Mouse (Mus musculus) neural tube, embryonic 12.5 days (tissue): ENCODE measurements around the gene Gpr157. TPM values are rescaled to one million over a fixed set of nuclear protein-coding genes. Genes with fewer than 3 reads are reported as not detected.

ENCODE experiments used
- ATAC-seq: fragments of 200-750 bp; cut with Nextera tagmentation; 2 replicates; pipeline ENCODE4 v1.8.0; 2017; ENCODE audit warnings: low read depth, mild to moderate bottlenecking, moderate TSS enrichment, moderate library complexity; ENCODE audit not compliant: low FRiP score
- H3K27ac ChIP-seq: fragments of 300-500 bp; sonication (generic); 2 replicates; pipeline ENCODE4 v1.5.1; 2016
- H3K27me3 ChIP-seq: fragments of 300-500 bp; sonication (generic); replicated peaks from 2 replicates; pipeline ENCODE4 v1.6.1; 2016; ENCODE audit warnings: mild to moderate bottlenecking
- H3K36me3 ChIP-seq: fragments of 300-500 bp; sonication (generic); 2 replicates; pipeline ENCODE4 v1.6.1; 2016; ENCODE audit warnings: mild to moderate bottlenecking
- H3K4me1 ChIP-seq: fragments of 300-500 bp; sonication (generic); 2 replicates; pipeline ENCODE4 v1.6.1; 2016
- H3K4me2 ChIP-seq: fragments of 300-500 bp; sonication (generic); replicated peaks from 2 replicates; pipeline ENCODE4 v1.6.1; 2016; ENCODE audit warnings: mild to moderate bottlenecking
- H3K4me3 ChIP-seq: fragments of 300-500 bp; sonication (generic); 2 replicates; pipeline ENCODE4 v1.5.1; 2016
- H3K9ac ChIP-seq: fragments of 300-500 bp; sonication (generic); 2 replicates; pipeline ENCODE4 v1.6.1; 2016; ENCODE audit warnings: mild to moderate bottlenecking
- H3K9me3 ChIP-seq: fragments of 300-500 bp; sonication (generic); 2 replicates; pipeline ENCODE4 v1.6.1; 2016; ENCODE audit warnings: mild to moderate bottlenecking
- WGBS: fragments of 180-500 bp; shearing (Covaris S2); methylation state at CpG from one replicate; pipeline ENCODE4 v1.1.7; 2016; 5-methylcytosine and 5-hydroxymethylcytosine counted together
- polyA plus RNA-seq: library from polyadenylated mRNA; unstranded; fragments of >200 nt; fragmentation: Nextera tagmentation; extraction: Ambion mirVana; gene quantifications from 2 replicates; pipeline ENCODE4 v1.2.1, GENCODE M21; 2016

Gpr157 gene
- polyA plus RNA-seq, 1 experiment from 2014 or later, result 1.0 TPM

- 89% methylated on average over 3 of the region's 3 CpGs for WGBS
- H3K9ac ChIP-seq, result no peak overlapping the region
- no peaks in the 10 kb centered on the region for H3K9me3 ChIP-seq
- H3K4me3 ChIP-seq, result no peak overlapping the region
- H3K36me3 ChIP-seq, result no peaks in the 10 kb centered on the region
- H3K27me3 ChIP-seq, result peaks cover 34% of the 10 kb centered on the region
- H3K4me1 ChIP-seq, result peaks cover 18% of the 10 kb centered on the region
- no peak overlapping the region for H3K4me2 ChIP-seq
- no peak for ATAC-seq
- no peak overlapping the region for H3K27ac ChIP-seq
Observed at GRCm38 (mm10) chr4:150052380-150052779, 34.8 kb upstream of the Gpr157 start.

GRCm38 (mm10) chr4:150056171-150056570, 31.0 kb upstream of the Gpr157 start:
- Histone ChIP-seq H3K9ac (no peak overlapping the region), H3K4me3 (no peak overlapping the region), H3K27me3 (peaks cover under 1% of the 10 kb centered on the region; the same call in 1 of the 2 replicates), H3K36me3 (no peaks in the 10 kb centered on the region), H3K4me1 (no peaks in the 10 kb centered on the region), H3K4me2 (no peak overlapping the region), H3K27ac (no peak overlapping the region), H3K9me3 (no peaks in the 10 kb centered on the region)
- ATAC-seq, result no peak
- 91% methylated on average over 7 of the region's 7 CpGs for WGBS

- H3K9ac ChIP-seq, result no peak overlapping the region
- WGBS, result 93% methylated on average over 12 of the region's 12 CpGs
Observed at GRCm38 (mm10) chr4:150057722-150058121, 29.4 kb upstream of the Gpr157 start.

GRCm38 (mm10) chr4:150059841-150060468, 27.2 kb upstream of the Gpr157 start:
- Histone ChIP-seq H3K4me3 (no peak overlapping the region), H3K4me1 (no peaks in the 10 kb centered on the region), H3K27me3 (peaks cover 6% of the 10 kb centered on the region), H3K9ac (no peak overlapping the region), H3K27ac (no peak overlapping the region), H3K9me3 (no peaks in the 10 kb centered on the region), H3K36me3 (no peaks in the 10 kb centered on the region), H3K4me2 (no peak overlapping the region)
- 59% methylated on average over 9 of the region's 9 CpGs for WGBS
- no peak for ATAC-seq

More at GRCm38 (mm10) chr4:150057722-150058121, 29.4 kb upstream of the Gpr157 start:
- Histone ChIP-seq H3K4me2 (no peak overlapping the region), H3K9me3 (no peaks in the 10 kb centered on the region), H3K27ac (no peak overlapping the region), H3K4me3 (no peak overlapping the region), H3K4me1 (no peaks in the 10 kb centered on the region), H3K27me3 (peaks cover 6% of the 10 kb centered on the region), H3K36me3 (no peaks in the 10 kb centered on the region)
- no peak for ATAC-seq

- H3K4me1 ChIP-seq, result no peaks in the 10 kb centered on the region
- no peak overlapping the region for H3K27ac ChIP-seq
- H3K27me3 ChIP-seq, result peaks cover 6% of the 10 kb centered on the region
- no peak for ATAC-seq
- H3K9me3 ChIP-seq, result no peaks in the 10 kb centered on the region
- no peak overlapping the region for H3K4me3 ChIP-seq
- no peak overlapping the region for H3K4me2 ChIP-seq
- H3K9ac ChIP-seq, result no peak overlapping the region
- WGBS, result 80% methylated on average over 23 of the region's 23 CpGs
- H3K36me3 ChIP-seq, result no peaks in the 10 kb centered on the region
Observed at GRCm38 (mm10) chr4:150060469-150061170, 26.5 kb upstream of the Gpr157 start.

GRCm38 (mm10) chr4:150061432-150062225, 25.5 kb upstream of the Gpr157 start:
- 83% methylated on average over 16 of the region's 16 CpGs for WGBS
- no peak for ATAC-seq
- H3K36me3 ChIP-seq, result no peaks in the 10 kb centered on the region
- no peaks in the 10 kb centered on the region for H3K9me3 ChIP-seq
- no peak overlapping the region for H3K27ac ChIP-seq
- peaks cover 6% of the 10 kb centered on the region for H3K27me3 ChIP-seq
- no peak overlapping the region for H3K4me3 ChIP-seq
- H3K4me2 ChIP-seq, result no peak overlapping the region
- H3K9ac ChIP-seq, result no peak overlapping the region
- no peaks in the 10 kb centered on the region for H3K4me1 ChIP-seq

- H3K27ac ChIP-seq, result no peak overlapping the region
- H3K4me2 ChIP-seq, result no peak overlapping the region
- 84% methylated on average over 17 of the region's 17 CpGs for WGBS
- H3K27me3 ChIP-seq, result no peaks in the 10 kb centered on the region
- H3K4me3 ChIP-seq, result no peak overlapping the region
- no peak for ATAC-seq
- H3K36me3 ChIP-seq, result no peaks in the 10 kb centered on the region
- H3K9ac ChIP-seq, result no peak overlapping the region
- no peaks in the 10 kb centered on the region for H3K4me1 ChIP-seq
- no peaks in the 10 kb centered on the region for H3K9me3 ChIP-seq
Observed at GRCm38 (mm10) chr4:150066706-150067323, 20.4 kb upstream of the Gpr157 start.

- Histone ChIP-seq H3K9ac (no peak overlapping the region), H3K27me3 (no peaks in the 10 kb centered on the region; the same call in 1 of the 2 replicates), H3K4me2 (no peak overlapping the region), H3K4me1 (no peaks in the 10 kb centered on the region), H3K36me3 (no peaks in the 10 kb centered on the region), H3K9me3 (no peaks in the 10 kb centered on the region), H3K27ac (no peak overlapping the region), H3K4me3 (no peak overlapping the region)
- WGBS, result 49% methylated on average over 12 of the region's 12 CpGs
- no peak for ATAC-seq
Observed at GRCm38 (mm10) chr4:150068216-150068615, 18.9 kb upstream of the Gpr157 start.

- no peak for ATAC-seq
- Histone ChIP-seq H3K4me2 (no peak overlapping the region), H3K4me3 (no peak overlapping the region), H3K27ac (no peak overlapping the region), H3K27me3 (no peaks in the 10 kb centered on the region; the same call in 1 of the 2 replicates), H3K9me3 (no peaks in the 10 kb centered on the region), H3K9ac (no peak overlapping the region), H3K36me3 (no peaks in the 10 kb centered on the region), H3K4me1 (no peaks in the 10 kb centered on the region)
- 56% methylated on average over 8 of the region's 8 CpGs for WGBS
Observed at GRCm38 (mm10) chr4:150070136-150070535, 17.0 kb upstream of the Gpr157 start.

GRCm38 (mm10) chr4:150072416-150073101, 14.6 kb upstream of the Gpr157 start:
- 60% methylated on average over 15 of the region's 15 CpGs for WGBS
- no peaks in the 10 kb centered on the region for H3K36me3 ChIP-seq
- no peak overlapping the region for H3K4me3 ChIP-seq
- H3K4me1 ChIP-seq, result no peaks in the 10 kb centered on the region
- no peak overlapping the region for H3K9ac ChIP-seq
- no peaks in the 10 kb centered on the region; the same call in 1 of the 2 replicates for H3K27me3 ChIP-seq
- no peak overlapping the region for H3K4me2 ChIP-seq
- no peaks in the 10 kb centered on the region for H3K9me3 ChIP-seq
- ATAC-seq, result no peak
- H3K27ac ChIP-seq, result no peak overlapping the region

- H3K9ac ChIP-seq, result no peak overlapping the region
- H3K4me1 ChIP-seq, result no peaks in the 10 kb centered on the region
- ATAC-seq, result no peak
- no peak overlapping the region for H3K4me3 ChIP-seq
- no peak overlapping the region for H3K27ac ChIP-seq
- no peaks in the 10 kb centered on the region; the same call in 1 of the 2 replicates for H3K27me3 ChIP-seq
- H3K36me3 ChIP-seq, result no peaks in the 10 kb centered on the region
- no peaks in the 10 kb centered on the region for H3K9me3 ChIP-seq
- 16% methylated on average over 8 of the region's 8 CpGs for WGBS
- H3K4me2 ChIP-seq, result no peak overlapping the region
Observed at GRCm38 (mm10) chr4:150073102-150073473, 14.1 kb upstream of the Gpr157 start.
